Mouse (Mus musculus) cerebellum, adult 2 months (tissue): ENCODE data around the gene Galnt6. TPM values are rescaled to one million over a fixed set of nuclear protein-coding genes. Genes with fewer than 3 reads are reported as not detected.

ENCODE experiments used
- DNase-seq, 2 experiments: peaks; one replicate each; pipeline ENCODE4 v3.0.0; 2021
- H3K27ac ChIP-seq: fragments of 200-500 bp; 2 replicates; pipeline ENCODE4 v1.5.1; 2012; ENCODE audit warnings: low read length, control low read depth, inconsistent platforms; ENCODE audit not compliant: insufficient read depth
- H3K27me3 ChIP-seq: fragments of 200-500 bp; 2 replicates; pipeline ENCODE4 v1.6.1; 2012; ENCODE audit warnings: inconsistent platforms, mild to moderate bottlenecking, low read length, moderate library complexity; ENCODE audit not compliant: control insufficient read depth, insufficient read depth
- H3K4me1 ChIP-seq: fragments of 200-500 bp; 2 replicates; pipeline ENCODE4 v1.6.1; 2011; ENCODE audit warnings: low read length; ENCODE audit not compliant: control insufficient read depth, insufficient read depth
- H3K4me3 ChIP-seq: fragments of 200-500 bp; replicated peaks from 2 replicates; pipeline ENCODE3; 2011; ENCODE audit warnings: mild to moderate bottlenecking, low read depth, low read length, control low read depth; ENCODE audit not compliant: insufficient read depth
- CTCF ChIP-seq: fragments of 200-500 bp; IDR thresholded peaks from 2 replicates; pipeline ENCODE4 v1.5.1; 2011; ENCODE audit warnings: low read depth, mild to moderate bottlenecking, control low read depth, low read length, moderate library complexity, borderline replicate concordance; ENCODE audit not compliant: insufficient read depth
- POLR2A ChIP-seq: fragments of 200-500 bp; IDR thresholded peaks from 2 replicates; pipeline ENCODE4 v1.6.1; 2011; ENCODE audit warnings: low read length, control low read depth, borderline replicate concordance; ENCODE audit not compliant: insufficient read depth
- WGBS: fragments of 180-500 bp; shearing (Covaris S2); methylation state at CpG from one replicate; pipeline ENCODE4 v1.1.7; 2018; 5-methylcytosine and 5-hydroxymethylcytosine counted together
- polyA plus RNA-seq: library from polyadenylated mRNA; depleted of rRNA; stranded (reverse); fragments of >200 nt; gene quantifications from 2 replicates; pipeline ENCODE4 v1.2.3, GENCODE M21; 2012

Galnt6 gene
- polyA plus RNA-seq, 1 experiment, result 13.1 TPM

DNA sequence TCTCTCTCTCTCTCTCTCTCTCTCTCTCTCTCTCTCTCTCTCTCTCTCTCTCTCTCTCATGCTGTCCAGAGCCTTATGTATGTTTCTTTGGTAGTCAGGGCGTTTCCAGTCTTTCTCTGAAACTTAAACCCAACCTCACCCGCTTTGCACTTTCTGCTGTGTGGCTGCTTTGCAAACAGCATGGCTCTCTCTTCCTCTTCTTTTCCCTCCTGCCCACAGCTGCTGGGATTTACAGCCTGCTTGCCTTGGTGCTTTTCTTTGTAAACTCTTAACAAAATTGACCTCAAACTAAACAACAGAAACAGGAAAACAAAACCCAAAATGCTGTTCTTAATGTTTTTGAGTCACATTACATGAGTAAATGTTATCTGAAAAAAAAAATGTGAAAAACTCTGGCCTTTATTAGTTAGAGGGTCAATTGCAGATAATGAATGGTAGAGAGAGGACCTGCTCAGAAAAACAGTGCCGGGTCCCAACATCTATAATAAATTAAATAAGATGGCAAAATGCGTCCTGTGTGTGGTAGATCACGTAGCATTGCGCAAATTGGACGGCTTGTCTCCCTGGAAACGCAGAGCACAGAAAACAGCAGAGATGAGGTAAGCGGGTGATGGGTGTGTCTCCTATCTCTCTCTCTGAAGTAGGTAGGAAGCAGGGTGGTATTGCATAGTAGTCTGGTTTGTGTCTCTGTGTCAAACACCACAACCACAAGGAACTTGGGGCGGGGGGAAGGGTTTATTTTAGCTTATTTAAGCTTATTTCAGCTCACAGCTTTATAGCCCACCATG, 20.8 kb upstream of the Galnt6 start:
- DNase-seq, result no peak
- no peak overlapping the region for H3K27ac ChIP-seq
- no peaks in the 10 kb centered on the region for H3K27me3 ChIP-seq
- TF ChIP-seq CTCF (no peak), POLR2A (no peak)
- H3K4me3 ChIP-seq, result no peak overlapping the region
- WGBS, result 86% methylated on average over 10 of the region's 10 CpGs
- H3K4me1 ChIP-seq, result no peaks in the 10 kb centered on the region

DNA sequence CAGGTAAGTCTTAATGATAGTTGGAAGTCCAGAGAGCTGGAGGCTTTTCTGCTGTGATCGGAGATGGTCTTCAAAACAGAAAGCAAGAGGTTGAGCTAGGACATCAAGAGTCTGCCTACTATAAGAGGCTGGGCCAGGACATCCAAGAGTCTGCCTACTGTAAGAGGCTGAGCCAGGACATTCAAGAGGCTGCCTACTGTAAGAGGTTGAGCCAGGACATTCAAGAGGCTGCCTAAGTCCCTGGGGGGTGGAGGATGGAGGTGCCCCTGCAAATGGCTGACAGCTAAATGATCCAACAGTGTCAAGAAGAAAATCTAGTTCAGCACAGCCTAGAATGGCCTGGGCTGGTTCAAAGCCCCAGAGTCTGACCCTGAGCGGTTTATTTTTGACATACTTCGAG, 19.4 kb upstream of the Galnt6 start:
- no peak for TF ChIP-seq POLR2A
- H3K4me3 ChIP-seq, result no peak overlapping the region
- WGBS, result 88% methylated on average over 3 of the region's 3 CpGs

GRCm38 (mm10) chr15:100747121-100747963, 18.2 kb upstream of the Galnt6 start:
- Histone ChIP-seq H3K27ac (no peak overlapping the region), H3K4me3 (peak overlapping the region; percentile 23)

More for the DNA sequence above, 19.4 kb upstream of the Galnt6 start:
- no peaks in the 10 kb centered on the region for H3K27me3 ChIP-seq
- no peaks in the 10 kb centered on the region for H3K4me1 ChIP-seq
- H3K27ac ChIP-seq, result no peak overlapping the region
- DNase-seq, result no peak

GRCm38 (mm10) chr15:100746478-100747120, 17.4 kb upstream of the Galnt6 start:
- Histone ChIP-seq H3K4me3 (peak overlapping the region; percentile 23), H3K27me3 (no peaks in the 10 kb centered on the region), H3K4me1 (no peaks in the 10 kb centered on the region), H3K27ac (no peak overlapping the region)
- TF ChIP-seq POLR2A, result no peak
- no peak for TF ChIP-seq CTCF
- no peak for DNase-seq
- 41% methylated on average over 6 of the region's 6 CpGs for WGBS

More at GRCm38 (mm10) chr15:100747121-100747963, 18.2 kb upstream of the Galnt6 start:
- no peak for TF ChIP-seq CTCF
- no peak for TF ChIP-seq POLR2A
- H3K27me3 ChIP-seq, result no peaks in the 10 kb centered on the region
- 4% methylated on average over 27 of the region's 27 CpGs for WGBS
- H3K4me1 ChIP-seq, result no peaks in the 10 kb centered on the region
- DNase-seq, result no peak

DNA sequence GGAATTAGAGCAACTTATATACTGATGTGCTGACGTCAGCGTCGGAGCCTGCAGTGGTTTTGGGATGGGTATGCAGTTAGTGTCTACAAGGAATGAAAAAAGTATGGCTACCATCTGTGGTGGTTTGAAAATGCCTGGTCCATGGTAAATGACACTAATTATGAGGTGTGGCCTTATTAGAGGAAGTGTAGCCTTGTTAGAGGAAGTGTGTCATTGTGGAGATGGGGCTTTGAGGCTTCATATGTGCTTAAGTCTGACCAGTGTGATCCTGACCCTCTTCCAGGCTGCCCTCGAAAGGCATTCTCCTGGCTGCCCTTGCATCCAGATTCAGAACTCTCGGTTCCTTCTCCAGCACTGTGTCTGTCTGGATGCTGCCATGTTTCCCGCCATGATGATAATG, 14.1 kb upstream of the Galnt6 start:
- H3K4me1 ChIP-seq, result no peaks in the 10 kb centered on the region
- H3K4me3 ChIP-seq, result no peak overlapping the region
- TF ChIP-seq CTCF, result no peak
- no peak for TF ChIP-seq POLR2A
- no peak for DNase-seq
- H3K27ac ChIP-seq, result no peak overlapping the region
- 93% methylated on average over 6 of the region's 6 CpGs for WGBS
- peaks cover 2% of the 10 kb centered on the region; the same call in 1 of the 2 replicates for H3K27me3 ChIP-seq

DNA sequence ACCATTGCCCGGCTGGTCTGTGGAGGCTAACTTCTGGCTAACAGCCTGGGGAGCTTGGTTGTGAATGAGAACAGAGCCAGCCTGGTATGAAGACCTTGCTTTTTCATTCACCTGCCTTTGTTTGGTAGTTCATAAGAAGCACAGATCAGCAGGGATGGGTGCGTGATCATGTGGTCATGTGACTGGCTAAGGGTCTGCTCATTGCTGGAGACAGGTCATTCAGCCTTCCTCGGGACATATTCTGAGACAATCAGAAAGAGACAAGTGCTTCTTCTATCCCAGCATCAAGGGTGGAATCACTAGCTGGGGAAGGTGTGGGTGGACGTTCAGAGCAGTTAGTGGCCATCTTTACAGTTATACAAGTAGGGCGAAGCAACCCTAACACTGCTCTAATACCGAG, 10.3 kb upstream of the Galnt6 start:
- Histone ChIP-seq H3K4me1 (no peaks in the 10 kb centered on the region; the same call in 1 of the 2 replicates), H3K27me3 (peaks cover 2% of the 10 kb centered on the region; the same call in 1 of the 2 replicates), H3K4me3 (no peak overlapping the region), H3K27ac (no peak overlapping the region)
- TF ChIP-seq POLR2A (no peak), CTCF (no peak)
- WGBS, result 87% methylated on average over 6 of the region's 6 CpGs
- no peak for DNase-seq

- peaks cover 2% of the 10 kb centered on the region; the same call in 1 of the 2 replicates for H3K27me3 ChIP-seq
- H3K4me1 ChIP-seq, result no peaks in the 10 kb centered on the region; the same call in 1 of the 2 replicates
- TF ChIP-seq CTCF (no peak), POLR2A (no peak)
- no peak overlapping the region for H3K4me3 ChIP-seq
- H3K27ac ChIP-seq, result no peak overlapping the region
- 90% methylated on average over 7 of the region's 7 CpGs for WGBS
- DNase-seq, result no peak
Measured at GRCm38 (mm10) chr15:100738351-100738781, 9.2 kb upstream of the Galnt6 start.

DNA sequence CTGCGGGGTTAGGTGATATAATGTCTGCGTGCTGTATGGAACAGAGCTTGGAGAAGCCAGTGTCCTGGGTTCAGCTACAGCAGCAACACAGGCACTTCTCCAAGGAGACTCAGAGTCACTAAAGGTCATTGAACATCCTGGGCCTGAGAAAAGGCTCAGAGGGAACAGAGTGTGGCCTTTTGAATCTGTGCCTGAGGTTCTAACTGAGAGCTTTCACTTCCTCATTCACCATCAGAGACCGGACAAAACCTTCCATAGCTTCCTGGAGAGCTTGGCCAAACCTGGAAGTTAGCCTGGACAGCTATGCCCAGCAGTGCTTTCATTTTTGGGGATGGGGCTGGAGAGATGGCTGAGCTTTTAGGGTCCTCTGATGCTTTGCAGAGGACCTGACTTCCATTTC, 8.5 kb upstream of the Galnt6 start:
- no peak overlapping the region for H3K4me3 ChIP-seq
- H3K27me3 ChIP-seq, result peaks cover 2% of the 10 kb centered on the region; the same call in 1 of the 2 replicates
- WGBS, result 87% methylated on average over 3 of the region's 3 CpGs
- no peak for TF ChIP-seq CTCF
- no peak for TF ChIP-seq POLR2A
- no peak overlapping the region for H3K27ac ChIP-seq
- DNase-seq, result no peak
- H3K4me1 ChIP-seq, result no peaks in the 10 kb centered on the region; the same call in 1 of the 2 replicates
